Mouse (Mus musculus): ENCODE measurements around the gene Nicn1. TPM values are rescaled to one million over a fixed set of nuclear protein-coding genes. Genes with fewer than 3 reads are reported as not detected.

Gene Nicn1
- polyA plus RNA-seq, 1 experiment from 2014 or later, result 65.1 TPM

- ATAC-seq (ENCODE audit: insufficient read depth, low FRiP score, low TSS enrichment) (peak; percentile 1; the same call in 1 of the 2 replicates), DNase-seq (ENCODE audit: low spot score) (peak; percentile 31)
- WGBS, result 39% methylated on average over 6 of the region's 6 CpGs
- Histone ChIP-seq H3K9me3 (ENCODE audit: control insufficient read depth, low read length) (no peaks in the 10 kb centered on the region), H3K36me3 (ENCODE audit: control insufficient read depth, insufficient read depth, low read length) (peaks cover 8% of the 10 kb centered on the region), H3K4me1 (ENCODE audit: control insufficient read depth, insufficient read depth, low read length) (peaks cover 9% of the 10 kb centered on the region), H3K9ac (ENCODE audit: low read length) (peak overlapping the region; percentile 74), H3K4me3 (ENCODE audit: low read depth, low read length) (peak overlapping the region; percentile 63), H3K27me3 (ENCODE audit: control insufficient read depth, insufficient read depth, low read length) (no peaks in the 10 kb centered on the region), H3K4me2 (ENCODE audit: low read depth) (peak overlapping the region; percentile 70), H3K27ac (ENCODE audit: low read depth, low read length) (peak overlapping the region; percentile 85)
These were observed 48.3 kb downstream of the Nicn1 start for GRCm38 (mm10) chr9:108338551-108338885.

GRCm38 (mm10) chr9:108338886-108339781 is 48.9 kb downstream of the Nicn1 start, which contains the start of gene Gpx1:
TSS of gene Gpx1 (plus strand) at chr9:108338903.
- peaks cover 6% of the 10 kb centered on the region for H3K36me3 ChIP-seq (ENCODE audit: control insufficient read depth, insufficient read depth, low read length)
- H3K4me2 ChIP-seq (ENCODE audit: low read depth), result peak within 1 kb of the TSS; percentile 70
- no peaks in the 10 kb centered on the region for H3K9me3 ChIP-seq (ENCODE audit: control insufficient read depth, low read length)
- ATAC-seq (ENCODE audit: insufficient read depth, low FRiP score, low TSS enrichment) (peak; percentile 97), DNase-seq (ENCODE audit: low spot score) (peak; percentile 91)
- under 1% methylated on average over 49 of the region's 49 CpGs for WGBS
- peak within 1 kb of the TSS; percentile 85 for H3K27ac ChIP-seq (ENCODE audit: low read depth, low read length)
- peak within 1 kb of the TSS; percentile 74 for H3K9ac ChIP-seq (ENCODE audit: low read length)
- peaks cover 9% of the 10 kb centered on the region for H3K4me1 ChIP-seq (ENCODE audit: control insufficient read depth, insufficient read depth, low read length)
- no peaks in the 10 kb centered on the region for H3K27me3 ChIP-seq (ENCODE audit: control insufficient read depth, insufficient read depth, low read length)
- peak within 1 kb of the TSS; percentile 63 for H3K4me3 ChIP-seq (ENCODE audit: low read depth, low read length)

GRCm38 (mm10) chr9:108339886-108340257 is 49.6 kb downstream of the Nicn1 start:
- 12% methylated on average over 20 of the region's 20 CpGs for whole genome bisulfite sequencing
- no peaks in the 10 kb centered on the region for H3K27me3 ChIP-seq (ENCODE audit: control insufficient read depth, insufficient read depth, low read length)
- no peak for DNase-seq (ENCODE audit: low spot score)

GRCm38 (mm10) chr9:108340258-108341138 is 50.3 kb downstream of the Nicn1 start:
- H3K27me3 ChIP-seq (ENCODE audit: control insufficient read depth, insufficient read depth, low read length), result no peaks in the 10 kb centered on the region
- peak overlapping the region; percentile 63 for H3K4me3 ChIP-seq (ENCODE audit: low read depth, low read length)
- ATAC-seq (ENCODE audit: insufficient read depth, low FRiP score, low TSS enrichment), result no peak
- DNase-seq (ENCODE audit: low spot score), result no peak
- no peak overlapping the region for H3K27ac ChIP-seq (ENCODE audit: low read depth, low read length)
- no peaks in the 10 kb centered on the region for H3K9me3 ChIP-seq (ENCODE audit: control insufficient read depth, low read length)
- H3K4me2 ChIP-seq (ENCODE audit: low read depth), result peak overlapping the region; percentile 70
- no peaks in the 10 kb centered on the region; the same call in 1 of the 2 replicates for H3K36me3 ChIP-seq (ENCODE audit: control insufficient read depth, insufficient read depth, low read length)
- H3K4me1 ChIP-seq (ENCODE audit: control insufficient read depth, insufficient read depth, low read length), result peaks cover 9% of the 10 kb centered on the region
- WGBS, result 71% methylated on average over 10 of the region's 10 CpGs
- no peak overlapping the region for H3K9ac ChIP-seq (ENCODE audit: low read length)

More at GRCm38 (mm10) chr9:108339886-108340257, 49.6 kb downstream of the Nicn1 start:
- peak overlapping the region; percentile 70 for H3K4me2 ChIP-seq (ENCODE audit: low read depth)
- H3K9ac ChIP-seq (ENCODE audit: low read length), result peak overlapping the region; percentile 74
- H3K4me1 ChIP-seq (ENCODE audit: control insufficient read depth, insufficient read depth, low read length), result peaks cover 9% of the 10 kb centered on the region
- H3K9me3 ChIP-seq (ENCODE audit: control insufficient read depth, low read length), result no peaks in the 10 kb centered on the region
- H3K27ac ChIP-seq (ENCODE audit: low read depth, low read length), result no peak overlapping the region
- peak overlapping the region; percentile 63 for H3K4me3 ChIP-seq (ENCODE audit: low read depth, low read length)
- H3K36me3 ChIP-seq (ENCODE audit: control insufficient read depth, insufficient read depth, low read length), result peaks cover 2% of the 10 kb centered on the region
- no peak for ATAC-seq (ENCODE audit: insufficient read depth, low FRiP score, low TSS enrichment)

- H3K9me3 ChIP-seq (ENCODE audit: control insufficient read depth, low read length), result no peaks in the 10 kb centered on the region
- WGBS, result 85% methylated on average over 5 of the region's 5 CpGs
- no peak for DNase-seq (ENCODE audit: low spot score)
- no peak for ATAC-seq (ENCODE audit: insufficient read depth, low FRiP score, low TSS enrichment)
- no peaks in the 10 kb centered on the region for H3K36me3 ChIP-seq (ENCODE audit: control insufficient read depth, insufficient read depth, low read length)
- no peak overlapping the region for H3K4me2 ChIP-seq (ENCODE audit: low read depth)
- no peaks in the 10 kb centered on the region for H3K27me3 ChIP-seq (ENCODE audit: control insufficient read depth, insufficient read depth, low read length)
- peaks cover 9% of the 10 kb centered on the region for H3K4me1 ChIP-seq (ENCODE audit: control insufficient read depth, insufficient read depth, low read length)
- H3K27ac ChIP-seq (ENCODE audit: low read depth, low read length), result no peak overlapping the region
- no peak overlapping the region for H3K4me3 ChIP-seq (ENCODE audit: low read depth, low read length)
- no peak overlapping the region for H3K9ac ChIP-seq (ENCODE audit: low read length)
These were observed 50.9 kb downstream of the Nicn1 start for GRCm38 (mm10) chr9:108341139-108341475.

GRCm38 (mm10) chr9:108341801-108342200 is 51.6 kb downstream of the Nicn1 start:
- Histone ChIP-seq H3K4me1 (ENCODE audit: control insufficient read depth, insufficient read depth, low read length) (peaks cover 9% of the 10 kb centered on the region), H3K36me3 (ENCODE audit: control insufficient read depth, insufficient read depth, low read length) (no peaks in the 10 kb centered on the region), H3K27me3 (ENCODE audit: control insufficient read depth, insufficient read depth, low read length) (no peaks in the 10 kb centered on the region), H3K9ac (ENCODE audit: low read length) (no peak overlapping the region), H3K9me3 (ENCODE audit: control insufficient read depth, low read length) (no peaks in the 10 kb centered on the region), H3K4me2 (ENCODE audit: low read depth) (no peak overlapping the region), H3K27ac (ENCODE audit: low read depth, low read length) (no peak overlapping the region), H3K4me3 (ENCODE audit: low read depth, low read length) (no peak overlapping the region)
- DNase-seq (ENCODE audit: low spot score) (no peak), ATAC-seq (ENCODE audit: insufficient read depth, low FRiP score, low TSS enrichment) (no peak)

GRCm38 (mm10) chr9:108342301-108342831 is 52.1 kb downstream of the Nicn1 start:
- Histone ChIP-seq H3K4me1 (ENCODE audit: control insufficient read depth, insufficient read depth, low read length) (peaks cover 9% of the 10 kb centered on the region), H3K36me3 (ENCODE audit: control insufficient read depth, insufficient read depth, low read length) (no peaks in the 10 kb centered on the region), H3K9me3 (ENCODE audit: control insufficient read depth, low read length) (no peaks in the 10 kb centered on the region), H3K9ac (ENCODE audit: low read length) (no peak overlapping the region), H3K4me3 (ENCODE audit: low read depth, low read length) (no peak overlapping the region), H3K27me3 (ENCODE audit: control insufficient read depth, insufficient read depth, low read length) (no peaks in the 10 kb centered on the region), H3K27ac (ENCODE audit: low read depth, low read length) (no peak overlapping the region), H3K4me2 (ENCODE audit: low read depth) (no peak overlapping the region)
- ATAC-seq (ENCODE audit: insufficient read depth, low FRiP score, low TSS enrichment), result no peak
- DNase-seq (ENCODE audit: low spot score), result no peak
- 55% methylated on average over 5 of the region's 5 CpGs for WGBS

- Histone ChIP-seq H3K27ac (ENCODE audit: low read depth, low read length) (no peak overlapping the region), H3K27me3 (ENCODE audit: control insufficient read depth, insufficient read depth, low read length) (no peaks in the 10 kb centered on the region), H3K36me3 (ENCODE audit: control insufficient read depth, insufficient read depth, low read length) (no peaks in the 10 kb centered on the region), H3K9ac (ENCODE audit: low read length) (no peak overlapping the region), H3K4me1 (ENCODE audit: control insufficient read depth, insufficient read depth, low read length) (peaks cover 9% of the 10 kb centered on the region), H3K9me3 (ENCODE audit: control insufficient read depth, low read length) (no peaks in the 10 kb centered on the region), H3K4me2 (ENCODE audit: low read depth) (no peak overlapping the region), H3K4me3 (ENCODE audit: low read depth, low read length) (no peak overlapping the region)
- DNase-seq (ENCODE audit: low spot score) (no peak), ATAC-seq (ENCODE audit: insufficient read depth, low FRiP score, low TSS enrichment) (no peak)
- 83% methylated on average over 3 of the region's 3 CpGs for WGBS
These were observed 53.1 kb downstream of the Nicn1 start for GRCm38 (mm10) chr9:108343331-108343730.

Data from neural tube, embryonic 11.5 days (tissue).